Mouse (Mus musculus) stomach, embryonic 14.5 days (tissue): Measurements from ENCODE around the gene Klhl2. TPM values are rescaled to one million over a fixed set of nuclear protein-coding genes. Genes with fewer than 3 reads are reported as not detected.

ENCODE experiments used
- ATAC-seq: fragments of 200-750 bp; cut with Nextera tagmentation; 2 replicates; pipeline ENCODE4 v1.8.0; 2017; ENCODE audit warnings: low read depth, moderate TSS enrichment; ENCODE audit not compliant: insufficient number of reproducible peaks, insufficient read depth, low FRiP score
- H3K27ac ChIP-seq: fragments of 300-500 bp; sonication (generic); 2 replicates; pipeline ENCODE4 v1.5.1; 2014; ENCODE audit warnings: mild to moderate bottlenecking, low read length, moderate library complexity, mixed read lengths
- H3K27me3 ChIP-seq: fragments of 300-500 bp; sonication (generic); 2 replicates; pipeline ENCODE4 v1.6.1; 2014; ENCODE audit warnings: low read length, control low read depth, mixed read lengths; ENCODE audit not compliant: control insufficient read depth, insufficient read depth
- H3K36me3 ChIP-seq: fragments of 300-500 bp; sonication (generic); 2 replicates; pipeline ENCODE4 v1.6.1; 2014; ENCODE audit warnings: mild to moderate bottlenecking, control low read depth, low read length, moderate library complexity, mixed read lengths; ENCODE audit not compliant: control insufficient read depth, insufficient read depth
- H3K4me1 ChIP-seq: fragments of 300-500 bp; sonication (generic); 2 replicates; pipeline ENCODE4 v1.6.1; 2014; ENCODE audit warnings: low read length, control low read depth, mixed read lengths; ENCODE audit not compliant: control insufficient read depth, insufficient read depth
- H3K4me2 ChIP-seq: fragments of 300-500 bp; sonication (generic); replicated peaks from 2 replicates; pipeline ENCODE4 v1.6.1; 2014; ENCODE audit warnings: low read depth, low read length, control low read depth
- H3K4me3 ChIP-seq: fragments of 300-500 bp; sonication (generic); 2 replicates; pipeline ENCODE4 v1.5.1; 2014; ENCODE audit warnings: low read depth, low read length, control low read depth
- H3K9ac ChIP-seq: fragments of 300-500 bp; sonication (generic); replicated peaks from 2 replicates; pipeline ENCODE4 v1.6.1; 2014; ENCODE audit warnings: low read depth, mild to moderate bottlenecking, control low read depth, low read length, moderate library complexity, mixed read lengths
- H3K9me3 ChIP-seq: fragments of 300-500 bp; sonication (generic); 2 replicates; pipeline ENCODE4 v1.6.1; 2016; ENCODE audit warnings: low read depth, low read length, control low read depth; ENCODE audit not compliant: control insufficient read depth
- WGBS: fragments of 180-500 bp; shearing (Covaris S2); extraction: QIAGEN DNeasy Blood & Tissue Kit; methylation state at CpG from one replicate; pipeline ENCODE4 v1.1.7; 2014; 5-methylcytosine and 5-hydroxymethylcytosine counted together
- polyA plus RNA-seq: library from polyadenylated mRNA; unstranded; fragments of >200 nt; fragmentation: Nextera tagmentation; extraction: Ambion mirVana; gene quantifications from 2 replicates; pipeline ENCODE4 v1.2.1, GENCODE M21; 2014

Klhl2 gene
- polyA plus RNA-seq, 1 experiment from 2014 or later, result 8.1 TPM

- Histone ChIP-seq H3K27ac (no peak overlapping the region), H3K4me3 (no peak overlapping the region), H3K9ac (no peak overlapping the region), H3K4me1 (peaks cover 6% of the 10 kb centered on the region; the same call in 1 of the 2 replicates), H3K36me3 (no peaks in the 10 kb centered on the region), H3K27me3 (no peaks in the 10 kb centered on the region), H3K9me3 (no peaks in the 10 kb centered on the region), H3K4me2 (no peak overlapping the region)
- WGBS, result 75% methylated on average over 6 of the region's 6 CpGs
- no peak for ATAC-seq
Observed at GRCm38 (mm10) chr8:64839628-64840027, 10.2 kb downstream of the Klhl2 start.

GRCm38 (mm10) chr8:64835475-64836122 is 14.2 kb downstream of the Klhl2 start:
- Histone ChIP-seq H3K4me1 (no peaks in the 10 kb centered on the region), H3K9me3 (no peaks in the 10 kb centered on the region), H3K27me3 (no peaks in the 10 kb centered on the region), H3K27ac (no peak overlapping the region), H3K9ac (no peak overlapping the region), H3K4me2 (no peak overlapping the region), H3K4me3 (no peak overlapping the region), H3K36me3 (no peaks in the 10 kb centered on the region)
- no peak for ATAC-seq
- 67% methylated on average over 6 of the region's 6 CpGs for WGBS

DNA sequence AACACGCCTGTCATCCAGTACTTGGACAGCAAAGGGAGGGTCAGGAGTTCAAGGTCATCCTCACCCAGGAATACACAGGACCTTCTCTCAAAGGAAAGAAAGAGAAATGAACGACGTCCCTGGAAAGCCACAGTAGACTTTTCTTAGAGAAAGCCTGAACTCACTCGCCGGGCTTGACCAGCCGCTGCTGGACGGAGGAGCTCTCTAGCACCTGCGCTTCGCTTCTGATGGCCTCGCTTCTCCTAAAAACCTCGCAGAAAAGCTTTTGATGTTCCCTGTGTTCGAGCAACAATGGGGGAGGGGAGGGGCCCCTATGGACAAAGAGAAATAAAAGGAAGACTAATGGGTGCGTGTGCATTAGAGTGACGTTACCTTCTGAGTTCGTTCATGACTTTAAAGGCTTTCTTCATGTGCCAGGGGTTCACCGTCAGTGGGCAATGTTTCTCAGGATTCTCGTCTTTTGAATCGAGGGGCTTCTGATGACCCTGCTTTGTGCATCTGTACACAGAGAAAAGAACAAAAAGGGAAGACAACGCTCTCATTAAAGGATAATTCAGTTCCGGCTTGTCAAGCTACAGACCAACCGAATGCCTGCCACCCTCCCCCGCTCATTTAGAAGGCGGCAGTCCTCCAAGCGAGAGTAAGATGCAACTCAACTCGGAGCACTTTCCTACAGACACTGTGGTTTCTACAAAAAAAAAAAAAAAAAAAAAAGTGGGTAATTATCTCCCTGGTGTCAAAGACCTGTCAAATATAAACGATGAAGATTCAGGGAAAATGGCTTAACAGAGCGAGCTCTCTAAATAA is 15.5 kb downstream of the Klhl2 start:
- Histone ChIP-seq H3K27me3 (no peaks in the 10 kb centered on the region), H3K4me2 (no peak overlapping the region), H3K36me3 (0 out of 2 replicates have a peak, but pooled peaks cover 2% of the 10 kb centered on the region), H3K4me3 (no peak overlapping the region), H3K4me1 (no peaks in the 10 kb centered on the region), H3K9me3 (no peaks in the 10 kb centered on the region), H3K9ac (no peak overlapping the region), H3K27ac (no peak overlapping the region)
- WGBS, result 59% methylated on average over 27 of the region's 27 CpGs
- ATAC-seq, result no peak

DNA sequence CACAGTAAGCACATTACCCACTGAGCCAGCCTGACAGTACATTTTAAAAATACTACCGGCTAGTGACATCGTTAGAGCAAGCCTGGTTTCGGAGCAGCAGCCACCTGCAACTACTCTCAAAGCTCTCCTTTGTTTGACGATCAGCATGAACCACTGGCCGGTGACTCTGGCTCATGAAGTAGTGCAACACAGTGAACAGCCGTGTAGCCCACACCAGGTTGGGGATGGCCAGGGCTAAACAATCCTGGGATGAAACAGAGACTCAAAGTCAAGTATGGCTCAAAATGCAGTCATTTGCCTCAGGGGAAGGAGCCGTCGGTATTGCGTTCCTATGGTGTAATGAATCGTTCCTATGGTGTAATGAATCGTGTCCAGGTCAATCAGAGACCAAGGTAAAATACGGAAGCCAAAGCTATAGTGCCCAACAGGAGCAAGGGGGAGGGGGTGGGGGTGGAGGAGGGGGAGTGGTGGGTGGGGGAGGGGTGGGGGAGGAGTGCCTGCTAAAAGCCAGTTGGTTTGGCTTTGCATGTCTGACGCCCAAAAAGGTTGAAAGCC is 17.2 kb downstream of the Klhl2 start:
- H3K9me3 ChIP-seq, result no peaks in the 10 kb centered on the region
- H3K27ac ChIP-seq, result no peak overlapping the region
- no peak for ATAC-seq
- no peaks in the 10 kb centered on the region for H3K4me1 ChIP-seq
- H3K4me2 ChIP-seq, result no peak overlapping the region
- 80% methylated on average over 13 of the region's 13 CpGs for WGBS
- H3K4me3 ChIP-seq, result no peak overlapping the region
- no peak overlapping the region for H3K9ac ChIP-seq
- H3K27me3 ChIP-seq, result no peaks in the 10 kb centered on the region
- H3K36me3 ChIP-seq, result peaks cover 2% of the 10 kb centered on the region; the same call in 1 of the 2 replicates

DNA sequence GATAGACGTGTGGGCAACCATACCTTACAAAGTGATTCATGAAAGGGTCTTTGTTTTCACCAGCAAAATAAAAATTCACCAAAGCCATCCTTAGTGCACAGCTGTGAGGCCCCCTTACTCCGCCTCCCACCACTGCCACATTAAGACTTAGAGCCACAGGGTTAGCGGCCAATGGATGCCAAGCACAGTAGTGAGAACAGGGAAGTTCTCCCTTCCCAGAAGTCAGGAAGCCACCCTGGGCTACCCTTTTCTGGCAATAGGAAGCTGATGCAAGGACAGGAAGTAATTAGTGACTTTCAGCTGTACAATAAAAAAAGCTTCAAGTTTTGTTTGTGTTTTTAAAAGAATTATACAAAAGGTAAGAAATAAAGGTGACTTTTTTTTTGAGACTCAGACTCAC is 18.2 kb downstream of the Klhl2 start:
- no peaks in the 10 kb centered on the region for H3K27me3 ChIP-seq
- no peaks in the 10 kb centered on the region for H3K9me3 ChIP-seq
- H3K4me2 ChIP-seq, result no peak overlapping the region
- H3K27ac ChIP-seq, result no peak overlapping the region
- peaks cover 2% of the 10 kb centered on the region; the same call in 1 of the 2 replicates for H3K36me3 ChIP-seq
- 85% methylated on average over 3 of the region's 3 CpGs for WGBS
- no peak overlapping the region for H3K4me3 ChIP-seq
- no peak overlapping the region for H3K9ac ChIP-seq
- H3K4me1 ChIP-seq, result no peaks in the 10 kb centered on the region
- no peak for ATAC-seq

GRCm38 (mm10) chr8:64829921-64830320 is 19.9 kb downstream of the Klhl2 start:
- no peak for ATAC-seq
- WGBS, result 95% methylated on average over 3 of the region's 3 CpGs
- Histone ChIP-seq H3K4me1 (no peaks in the 10 kb centered on the region), H3K9ac (no peak overlapping the region), H3K4me3 (no peak overlapping the region), H3K36me3 (peaks cover 2% of the 10 kb centered on the region; the same call in 1 of the 2 replicates), H3K9me3 (no peaks in the 10 kb centered on the region), H3K27me3 (no peaks in the 10 kb centered on the region), H3K4me2 (no peak overlapping the region), H3K27ac (no peak overlapping the region)

DNA sequence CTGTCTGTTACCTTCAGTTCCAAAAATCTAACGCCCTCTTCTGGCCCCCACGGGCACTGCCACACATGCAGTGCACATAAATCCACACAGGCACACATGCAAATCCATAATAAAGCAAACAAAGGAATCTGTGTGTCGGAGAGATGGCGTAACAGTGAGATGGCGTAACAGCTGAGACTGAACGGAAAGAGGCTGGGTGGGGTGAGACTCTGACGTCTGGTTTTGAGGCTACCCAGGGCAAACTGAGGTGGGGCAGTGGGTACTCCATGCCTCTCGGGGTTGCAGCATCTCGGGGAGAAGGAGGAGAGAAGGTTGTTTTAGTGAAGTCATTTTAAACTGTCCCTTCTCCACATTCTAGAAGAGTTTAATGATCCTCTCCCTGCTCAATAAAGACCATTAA is 20.4 kb downstream of the Klhl2 start:
- no peaks in the 10 kb centered on the region for H3K4me1 ChIP-seq
- no peak overlapping the region for H3K27ac ChIP-seq
- ATAC-seq, result no peak
- H3K9me3 ChIP-seq, result no peaks in the 10 kb centered on the region
- no peak overlapping the region for H3K4me3 ChIP-seq
- peaks cover 2% of the 10 kb centered on the region; the same call in 1 of the 2 replicates for H3K36me3 ChIP-seq
- WGBS, result 96% methylated on average over 9 of the region's 9 CpGs
- no peaks in the 10 kb centered on the region for H3K27me3 ChIP-seq
- H3K4me2 ChIP-seq, result no peak overlapping the region
- H3K9ac ChIP-seq, result no peak overlapping the region

GRCm38 (mm10) chr8:64828466-64828865 is 21.4 kb downstream of the Klhl2 start:
- no peak overlapping the region for H3K4me2 ChIP-seq
- H3K9ac ChIP-seq, result no peak overlapping the region
- H3K27me3 ChIP-seq, result no peaks in the 10 kb centered on the region
- H3K4me1 ChIP-seq, result no peaks in the 10 kb centered on the region
- 84% methylated on average over 15 of the region's 15 CpGs for WGBS
- no peak overlapping the region for H3K4me3 ChIP-seq
- H3K9me3 ChIP-seq, result no peaks in the 10 kb centered on the region
- H3K27ac ChIP-seq, result no peak overlapping the region
- no peak for ATAC-seq
- H3K36me3 ChIP-seq, result peaks cover 2% of the 10 kb centered on the region; the same call in 1 of the 2 replicates
